Mouse (Mus musculus) liver, embryonic 16.5 days (tissue): ENCODE results near the gene Tmem14a. TPM values are rescaled to one million over a fixed set of nuclear protein-coding genes. Genes with fewer than 3 reads are reported as not detected.

Experiments
- ATAC-seq: fragments of 200-750 bp; cut with Nextera tagmentation; 2 replicates; pipeline ENCODE4 v1.8.0; 2017; ENCODE audit warnings: low read depth, mild to moderate bottlenecking, moderate number of reproducible peaks, moderate library complexity
- H3K27ac ChIP-seq: fragments of 300-500 bp; sonication (generic); 2 replicates; pipeline ENCODE4 v1.5.1; 2014; ENCODE audit warnings: mild to moderate bottlenecking, low read length
- H3K27me3 ChIP-seq: fragments of 300-500 bp; sonication (generic); 2 replicates; pipeline ENCODE4 v1.6.1; 2014; ENCODE audit warnings: low read depth, low read length, mixed read lengths; ENCODE audit not compliant: control insufficient read depth, insufficient read depth
- H3K36me3 ChIP-seq: fragments of 300-500 bp; sonication (generic); 2 replicates; pipeline ENCODE4 v1.6.1; 2014; ENCODE audit warnings: mild to moderate bottlenecking; ENCODE audit not compliant: control insufficient read depth, insufficient read depth
- H3K4me1 ChIP-seq: fragments of 300-500 bp; sonication (generic); 2 replicates; pipeline ENCODE4 v1.6.1; 2014; ENCODE audit warnings: low read depth, low read length, mixed read lengths; ENCODE audit not compliant: control insufficient read depth
- H3K4me2 ChIP-seq: fragments of 300-500 bp; sonication (generic); 2 replicates; pipeline ENCODE4 v1.6.1; 2014; ENCODE audit warnings: low read depth, low read length, mixed read lengths
- H3K4me3 ChIP-seq: fragments of 300-500 bp; sonication (generic); 2 replicates; pipeline ENCODE4 v1.5.1; 2014; ENCODE audit warnings: low read depth, mild to moderate bottlenecking, low read length
- H3K9ac ChIP-seq: fragments of 300-500 bp; sonication (generic); 2 replicates; pipeline ENCODE4 v1.6.1; 2014; ENCODE audit warnings: low read depth, low read length
- H3K9me3 ChIP-seq: fragments of 300-500 bp; sonication (generic); replicated peaks from 2 replicates; pipeline ENCODE4 v1.6.1; 2016; ENCODE audit warnings: low read length; ENCODE audit not compliant: control insufficient read depth
- WGBS: fragments of 180-500 bp; shearing (Covaris S2); extraction: QIAGEN DNeasy Blood & Tissue Kit; methylation state at CpG from one replicate; pipeline ENCODE4 v1.1.7; 2014; ENCODE audit not compliant: insufficient replicate concordance; 5-methylcytosine and 5-hydroxymethylcytosine counted together
- polyA plus RNA-seq: library from polyadenylated mRNA; unstranded; fragments of >200 nt; fragmentation: Nextera tagmentation; extraction: Ambion mirVana; gene quantifications from 2 replicates; pipeline ENCODE4 v1.2.1, GENCODE M21; 2015

Gene Tmem14a
- polyA plus RNA-seq, 1 experiment from 2014 or later, result 3.0 TPM

DNA sequence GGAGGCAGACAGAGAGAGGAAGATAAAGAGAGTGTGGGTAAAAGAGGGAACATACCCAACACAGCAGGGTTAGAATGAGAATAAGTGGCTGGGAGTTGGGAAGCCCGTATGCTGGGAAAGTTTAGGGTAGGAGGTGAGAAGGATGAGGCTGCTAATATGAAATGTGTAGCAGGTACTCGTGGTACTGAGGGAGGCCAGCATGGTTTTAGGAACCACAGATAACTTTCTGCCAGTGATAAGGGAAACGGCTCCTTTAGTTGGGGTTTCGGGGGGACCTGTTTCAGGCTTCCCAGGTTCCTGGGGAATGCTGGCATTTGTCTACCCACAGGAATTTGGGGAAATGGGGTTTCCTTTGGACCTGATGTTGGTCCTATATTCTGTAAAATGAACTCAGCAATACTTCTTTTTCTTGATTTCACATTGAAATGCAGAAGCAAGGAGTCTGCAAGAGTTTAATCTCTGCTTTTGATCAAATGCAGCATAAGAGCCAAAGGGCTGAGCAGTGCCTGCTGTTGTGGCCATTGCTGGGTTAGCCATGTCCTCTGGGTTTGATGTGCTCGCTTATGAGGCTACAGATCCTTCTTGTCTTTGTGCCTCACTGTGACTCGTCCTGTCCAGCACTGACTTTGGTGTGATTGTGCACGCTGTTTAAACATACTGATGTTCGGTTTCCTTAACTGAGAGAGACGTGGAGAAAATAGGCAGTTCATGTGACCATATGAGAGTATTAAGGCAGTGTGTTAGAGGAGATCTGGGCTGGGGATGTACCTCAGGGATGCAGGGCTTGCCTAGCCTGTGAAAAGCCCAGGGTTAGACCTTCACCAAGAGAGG, 30.4 kb downstream of the Tmem14a start:
- Histone ChIP-seq H3K27ac (no peak overlapping the region), H3K4me2 (no peak overlapping the region), H3K9me3 (no peaks in the 10 kb centered on the region), H3K36me3 (no peaks in the 10 kb centered on the region), H3K9ac (no peak overlapping the region), H3K4me3 (no peak overlapping the region), H3K4me1 (no peaks in the 10 kb centered on the region; the same call in none of the 2 replicates), H3K27me3 (no peaks in the 10 kb centered on the region)
- WGBS, result 47% methylated on average over 9 of the region's 9 CpGs
- ATAC-seq, result no peak

DNA sequence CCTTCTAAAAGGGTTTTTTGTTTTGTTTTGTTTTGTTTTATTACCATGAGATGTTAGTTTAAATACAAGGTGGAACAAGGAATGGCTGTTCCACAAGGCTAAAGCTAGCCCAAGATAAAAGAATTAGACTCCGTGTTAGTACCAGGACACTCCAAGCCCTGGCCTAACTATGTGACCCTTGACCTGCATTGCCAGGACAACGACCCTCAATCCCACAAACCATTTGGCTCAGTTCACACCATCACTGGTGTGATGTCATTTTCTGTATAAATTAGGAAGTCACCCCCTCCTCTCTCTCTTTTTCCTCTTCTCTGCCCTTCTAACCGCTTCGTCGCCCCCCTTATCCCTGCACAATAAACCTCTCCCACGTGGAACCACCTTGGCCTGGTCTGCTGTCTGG, 33.3 kb downstream of the Tmem14a start:
- no peak overlapping the region for H3K4me3 ChIP-seq
- no peak overlapping the region for H3K9ac ChIP-seq
- 65% methylated on average over 6 of the region's 6 CpGs for WGBS
- no peaks in the 10 kb centered on the region for H3K9me3 ChIP-seq
- H3K36me3 ChIP-seq, result no peaks in the 10 kb centered on the region
- no peaks in the 10 kb centered on the region; the same call in none of the 2 replicates for H3K4me1 ChIP-seq
- ATAC-seq, result no peak
- no peaks in the 10 kb centered on the region for H3K27me3 ChIP-seq
- no peak overlapping the region for H3K4me2 ChIP-seq
- no peak overlapping the region for H3K27ac ChIP-seq

DNA sequence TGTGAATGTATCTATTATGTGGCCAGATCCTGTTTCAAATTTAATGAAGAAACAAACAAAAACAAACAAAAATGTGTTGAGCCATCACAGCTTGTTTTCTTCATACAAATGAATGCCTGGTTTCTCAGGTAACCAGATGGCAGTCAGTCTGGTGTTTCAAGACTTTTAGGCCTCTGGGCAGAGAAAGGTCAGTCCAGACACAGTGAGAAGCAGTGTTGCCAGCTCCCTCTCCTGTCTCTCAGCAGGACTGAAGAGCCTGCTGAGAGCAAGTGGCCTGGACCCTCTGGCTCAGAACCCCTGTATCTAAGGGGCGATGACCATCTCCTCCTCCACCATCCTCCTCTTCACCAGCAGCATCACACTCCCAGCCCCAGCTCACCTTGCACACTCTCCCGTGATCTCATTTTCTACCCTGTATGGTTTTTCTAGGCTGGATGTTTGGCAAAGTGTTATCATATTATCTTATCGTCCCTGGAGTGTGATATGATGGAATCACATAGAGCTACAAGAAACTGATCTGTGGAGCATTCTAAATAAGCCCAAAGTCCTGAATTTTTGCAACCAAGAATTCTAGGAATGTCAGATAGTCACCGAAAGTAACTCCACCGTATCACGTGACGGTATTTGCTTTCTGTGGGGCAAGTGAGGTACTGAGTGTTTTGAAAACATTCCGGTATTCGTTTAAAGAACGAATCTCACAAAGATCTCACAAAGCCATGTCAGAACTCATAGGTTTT, 34.4 kb downstream of the Tmem14a start:
- no peak for ATAC-seq
- WGBS, result 67% methylated on average over 10 of the region's 10 CpGs
- Histone ChIP-seq H3K4me2 (no peak overlapping the region), H3K4me1 (no peaks in the 10 kb centered on the region; the same call in none of the 2 replicates), H3K9ac (no peak overlapping the region), H3K36me3 (no peaks in the 10 kb centered on the region), H3K4me3 (no peak overlapping the region), H3K9me3 (no peaks in the 10 kb centered on the region), H3K27ac (no peak overlapping the region), H3K27me3 (no peaks in the 10 kb centered on the region)

DNA sequence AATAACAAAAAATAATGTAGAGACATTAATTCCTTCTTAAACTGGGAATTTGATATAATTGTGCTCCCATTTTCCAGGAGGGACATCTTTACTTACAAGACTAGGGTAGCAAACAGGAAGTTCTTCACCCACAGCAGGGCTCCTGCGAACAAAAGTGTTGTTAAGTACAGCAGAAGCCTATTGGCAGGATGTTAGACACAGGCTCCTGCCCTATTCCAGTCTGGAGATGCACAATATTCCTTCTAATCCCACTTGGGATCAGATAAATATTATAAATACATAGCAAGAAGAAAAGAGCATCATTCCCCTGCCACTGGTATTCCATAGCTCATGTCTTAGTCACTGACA, 34.9 kb downstream of the Tmem14a start:
- ATAC-seq, result no peak
- WGBS, result 45% methylated on average over 1 of the region's 1 CpGs
- Histone ChIP-seq H3K4me2 (no peak overlapping the region), H3K27me3 (no peaks in the 10 kb centered on the region), H3K9ac (no peak overlapping the region), H3K9me3 (no peaks in the 10 kb centered on the region), H3K4me3 (no peak overlapping the region), H3K27ac (no peak overlapping the region), H3K4me1 (no peaks in the 10 kb centered on the region; the same call in none of the 2 replicates), H3K36me3 (no peaks in the 10 kb centered on the region)

DNA sequence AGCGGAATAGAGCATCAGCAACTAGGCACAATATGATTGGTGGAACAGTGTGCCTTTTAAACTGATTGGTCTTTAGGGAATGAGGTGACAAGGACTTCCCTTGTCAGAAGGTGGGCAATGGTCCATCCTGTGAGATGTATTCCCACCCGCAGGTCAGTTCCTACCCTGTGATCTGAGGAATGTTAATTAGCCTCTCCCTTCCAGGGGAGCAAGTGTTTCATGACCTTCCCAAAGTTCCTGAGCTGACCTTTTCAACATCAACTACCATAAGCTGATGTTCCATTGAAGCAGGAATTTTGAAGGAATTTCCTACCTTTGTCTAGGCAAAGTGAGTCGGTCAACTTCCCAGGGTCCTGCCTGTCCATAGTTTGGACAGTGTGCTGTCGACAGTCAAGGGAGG, 35.5 kb downstream of the Tmem14a start:
- no peaks in the 10 kb centered on the region; the same call in none of the 2 replicates for H3K4me1 ChIP-seq
- ATAC-seq, result no peak
- no peaks in the 10 kb centered on the region for H3K27me3 ChIP-seq
- no peaks in the 10 kb centered on the region for H3K9me3 ChIP-seq
- no peak overlapping the region for H3K4me3 ChIP-seq
- H3K27ac ChIP-seq, result no peak overlapping the region
- 46% methylated on average over 4 of the region's 4 CpGs for WGBS
- H3K9ac ChIP-seq, result no peak overlapping the region
- H3K4me2 ChIP-seq, result no peak overlapping the region
- no peaks in the 10 kb centered on the region for H3K36me3 ChIP-seq

DNA sequence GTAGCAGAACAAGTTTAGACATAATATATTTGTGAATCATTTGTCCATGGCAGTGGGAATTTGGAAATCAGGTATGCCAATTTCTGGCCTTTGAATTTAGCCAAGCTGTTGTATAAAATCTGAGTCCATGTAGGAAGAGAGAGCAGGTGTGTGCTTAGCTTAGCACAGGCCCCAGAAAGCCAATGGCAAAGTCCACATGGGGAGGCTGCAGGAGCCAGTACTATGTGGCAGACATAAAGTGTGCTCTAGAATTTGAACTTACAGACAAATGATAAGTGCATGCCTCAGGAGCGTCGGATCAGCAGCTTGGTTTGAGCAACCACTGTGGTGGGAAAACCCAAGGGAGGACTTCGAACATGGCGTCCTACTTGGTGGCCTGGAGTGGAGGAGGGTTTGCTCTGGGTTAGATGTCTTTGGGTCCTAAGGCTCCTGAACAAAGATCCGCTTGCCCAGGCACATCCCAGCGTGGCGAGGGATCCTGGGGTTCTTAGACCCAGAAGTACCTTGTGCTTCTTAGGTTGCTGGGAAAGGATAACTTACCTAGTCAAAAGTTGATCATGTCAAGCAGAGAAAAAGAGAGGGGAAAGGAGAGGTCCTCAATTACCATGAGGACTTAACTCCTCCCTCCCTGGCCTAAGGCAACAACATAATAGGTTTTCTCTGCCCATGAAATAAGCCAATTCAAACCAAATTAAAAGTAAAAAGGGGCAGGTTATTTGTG, 37.4 kb downstream of the Tmem14a start:
- no peak for ATAC-seq
- no peaks in the 10 kb centered on the region; the same call in 1 of the 2 replicates for H3K4me1 ChIP-seq
- H3K4me2 ChIP-seq, result no peak overlapping the region
- H3K27ac ChIP-seq, result no peak overlapping the region
- no peaks in the 10 kb centered on the region for H3K36me3 ChIP-seq
- no peak overlapping the region for H3K9ac ChIP-seq
- H3K9me3 ChIP-seq, result no peaks in the 10 kb centered on the region
- no peak overlapping the region for H3K4me3 ChIP-seq
- WGBS, result 65% methylated on average over 7 of the region's 7 CpGs
- H3K27me3 ChIP-seq, result no peaks in the 10 kb centered on the region

DNA sequence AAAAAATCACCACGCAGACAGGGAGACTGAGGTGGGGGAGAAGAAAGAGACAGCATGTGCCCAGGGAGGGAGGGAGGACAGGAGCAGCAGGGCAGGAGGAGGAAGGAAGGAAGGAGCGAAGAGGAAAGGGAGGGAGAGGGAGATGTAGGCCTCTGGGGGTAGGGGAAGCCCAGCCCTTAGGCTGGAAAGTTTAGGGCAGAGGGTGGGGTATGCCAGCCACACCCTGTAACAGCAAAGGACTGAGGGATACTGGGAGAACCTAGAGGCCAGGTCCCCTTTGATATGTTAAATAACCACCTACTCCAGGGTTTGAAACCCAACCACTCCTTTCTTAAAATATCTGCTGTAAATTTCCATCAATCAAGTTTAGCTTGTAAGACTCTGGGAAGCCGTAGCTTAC, 38.0 kb downstream of the Tmem14a start:
- Histone ChIP-seq H3K4me3 (no peak overlapping the region), H3K9me3 (no peaks in the 10 kb centered on the region), H3K4me1 (no peaks in the 10 kb centered on the region; the same call in 1 of the 2 replicates), H3K27ac (no peak overlapping the region), H3K4me2 (no peak overlapping the region), H3K9ac (no peak overlapping the region), H3K27me3 (no peaks in the 10 kb centered on the region), H3K36me3 (no peaks in the 10 kb centered on the region)
- WGBS, result 56% methylated on average over 3 of the region's 3 CpGs
- ATAC-seq, result no peak

DNA sequence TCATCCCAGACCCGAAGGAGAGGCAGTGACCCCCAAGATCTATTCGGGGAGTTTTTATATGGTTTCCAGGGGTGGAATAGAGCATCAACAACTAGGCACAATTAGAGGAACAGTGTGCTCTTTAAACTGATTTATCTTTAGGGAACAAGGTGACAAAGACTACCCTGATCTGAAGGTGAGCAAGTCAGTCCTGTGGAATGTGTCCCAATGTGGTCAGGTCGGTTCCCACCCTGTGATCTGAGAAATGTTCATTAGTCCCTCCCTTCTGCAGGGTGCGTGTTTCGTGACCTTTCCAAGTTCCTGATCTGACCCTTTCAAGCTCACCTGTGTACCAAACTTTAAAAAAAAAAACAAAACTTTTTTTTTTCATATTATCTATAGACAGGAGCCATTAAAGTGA, 38.5 kb downstream of the Tmem14a start:
- no peaks in the 10 kb centered on the region; the same call in 1 of the 2 replicates for H3K4me1 ChIP-seq
- H3K4me2 ChIP-seq, result no peak overlapping the region
- H3K27ac ChIP-seq, result no peak overlapping the region
- H3K9me3 ChIP-seq, result no peaks in the 10 kb centered on the region
- no peaks in the 10 kb centered on the region for H3K27me3 ChIP-seq
- no peak overlapping the region for H3K4me3 ChIP-seq
- whole genome bisulfite sequencing, result 52% methylated on average over 5 of the region's 5 CpGs
- no peak overlapping the region for H3K9ac ChIP-seq
- no peak for ATAC-seq
- no peaks in the 10 kb centered on the region for H3K36me3 ChIP-seq
